Mouse (Mus musculus): ENCODE measurements around the gene Olfr479. TPM values are rescaled to one million over a fixed set of nuclear protein-coding genes. Genes with fewer than 3 reads are reported as not detected.

Gene Olfr479
- total and polyA plus RNA-seq, 3 experiments, result not detected

- TF ChIP-seq GABPA (IDR thresholded peaks at IDR 0.05; ENCODE audit: low read depth, low read length) (no peak), MAX (IDR thresholded peaks at IDR 0.05; ENCODE audit: low read length) (no peak), SMC3 (IDR thresholded peaks at IDR 0.05; ENCODE audit: low read depth, low read length) (no peak), MXI1 (IDR thresholded peaks at IDR 0.05; ENCODE audit: low read depth, low read length) (no peak), NELFE (IDR thresholded peaks at IDR 0.05; ENCODE audit: low read depth, low read length) (no peak), JUND (IDR thresholded peaks at IDR 0.05; ENCODE audit: low read depth, low read length) (no peak), POLR2A (IDR thresholded peaks at IDR 0.05; ENCODE audit: control insufficient read depth in 1 of 2, insufficient read depth in 1 of 2, low read depth in 1 of 2, low read length in 2 of 2, poor library complexity in 1 of 2) (no peak), RAD21 (IDR thresholded peaks at IDR 0.05; ENCODE audit: low read depth, low read length) (no peak), CHD2 (IDR thresholded peaks at IDR 0.05; ENCODE audit: low read length) (no peak), ZKSCAN1 (IDR thresholded peaks at IDR 0.05; ENCODE audit: low read depth, low read length) (no peak), EP300 (IDR thresholded peaks at IDR 0.05; ENCODE audit: low read depth in 1 of 2, low read length in 2 of 2) (no peak)
- no peak within 1 kb of the TSS for H3K9ac ChIP-seq (ENCODE audit: control insufficient read depth, low read depth, low read length, poor library complexity, severe bottlenecking)
- no peaks in the 10 kb centered on the region for H3K27me3 ChIP-seq (ENCODE audit: control insufficient read depth in 1 of 2, insufficient read depth in 2 of 2, low read length in 2 of 2)
- no peaks in the 10 kb centered on the region for H3K9me3 ChIP-seq (replicated peaks; ENCODE audit: insufficient read depth, low read length)
- H3K4me1 ChIP-seq (ENCODE audit: control insufficient read depth in 1 of 2, insufficient read depth in 2 of 2, low read length in 2 of 2), result no peaks in the 10 kb centered on the region
- no peak within 1 kb of the TSS for H3K27ac ChIP-seq (ENCODE audit: control insufficient read depth, low read depth, low read length)
- no peaks in the 10 kb centered on the region for H3K36me3 ChIP-seq (ENCODE audit: control insufficient read depth in 1 of 2, insufficient read depth in 2 of 2, low read length in 2 of 2)
- no peak for DNase-seq (ENCODE audit: low read depth, low spot score)
- H3K79me2 ChIP-seq (ENCODE audit: control insufficient read depth, insufficient read depth, low read length, poor library complexity), result no peaks in the 10 kb centered on the region
- H3K4me3 ChIP-seq (ENCODE audit: control insufficient read depth in 1 of 2, insufficient read depth in 1 of 2, low read depth in 2 of 2, low read length in 2 of 2), result no peak within 1 kb of the TSS
Observed at GRCm38 (mm10) chr7:108067246-108067645, 16.8 kb downstream of the Olfr479 start, which contains the start of gene Olfr480. Gene Olfr480, minus strand, starts transcription at chr7:108067346.

- Histone ChIP-seq H3K9ac (ENCODE audit: control insufficient read depth, low read depth, low read length, poor library complexity, severe bottlenecking) (no peak within 1 kb of the TSS), H3K4me3 (ENCODE audit: control insufficient read depth in 1 of 2, insufficient read depth in 1 of 2, low read depth in 2 of 2, low read length in 2 of 2) (no peak within 1 kb of the TSS), H3K79me2 (ENCODE audit: control insufficient read depth, insufficient read depth, low read length, poor library complexity) (no peaks in the 10 kb centered on the region), H3K9me3 (replicated peaks; ENCODE audit: insufficient read depth, low read length) (no peaks in the 10 kb centered on the region), H3K27me3 (ENCODE audit: control insufficient read depth in 1 of 2, insufficient read depth in 2 of 2, low read length in 2 of 2) (no peaks in the 10 kb centered on the region), H3K4me1 (ENCODE audit: control insufficient read depth in 1 of 2, insufficient read depth in 2 of 2, low read length in 2 of 2) (no peaks in the 10 kb centered on the region), H3K36me3 (ENCODE audit: control insufficient read depth in 1 of 2, insufficient read depth in 2 of 2, low read length in 2 of 2) (no peaks in the 10 kb centered on the region), H3K27ac (ENCODE audit: control insufficient read depth, low read depth, low read length) (no peak within 1 kb of the TSS)
- TF ChIP-seq TAL1 (IDR thresholded peaks at IDR 0.05; ENCODE audit: low read length) (no peak), ZKSCAN1 (IDR thresholded peaks at IDR 0.05; ENCODE audit: low read depth, low read length) (no peak), NELFE (IDR thresholded peaks at IDR 0.05; ENCODE audit: low read depth, low read length) (no peak), SIN3A (IDR thresholded peaks at IDR 0.05; ENCODE audit: low read length) (no peak), CTCF (IDR thresholded peaks at IDR 0.05 in 2 of 3, conservative IDR thresholded peaks at IDR 0.05 in 1 of 3; ENCODE audit: control insufficient read depth in 1 of 3, insufficient read depth in 1 of 3, low read depth in 2 of 3, low read length in 3 of 3, poor library complexity in 1 of 3, severe bottlenecking in 1 of 3) (no peak), MYB (IDR thresholded peaks at IDR 0.05; ENCODE audit: low read depth, low read length) (no peak), HCFC1 (IDR thresholded peaks at IDR 0.05; ENCODE audit: low read depth, low read length) (no peak), ZNF384 (IDR thresholded peaks at IDR 0.05; ENCODE audit: low read depth, low read length) (no peak), MYC (IDR thresholded peaks at IDR 0.05; ENCODE audit: low read depth, low read length) (no peak)
- DNase-seq (ENCODE audit: low read depth, low spot score), result no peak
Observed at GRCm38 (mm10) chr7:108079555-108079954, 29.1 kb downstream of the Olfr479 start, which contains the start of gene Olfr481. Gene Olfr481, plus strand, starts transcription at chr7:108079855.
